Mouse (Mus musculus) gastrocnemius, adult 2 months (tissue): ENCODE measurements at regions not wholly inside any gene's neighbourhood (a gene's known extent, or its start where the extent isn't known, plus 50 kb on each side); places are given as distances from the start of the nearest gene placed in this dataset.

Experiments
- DNase-seq: peaks from one replicate; pipeline ENCODE4 v3.0.0; 2022
- H3K27ac ChIP-seq: fragments of 200-600 bp; 2 replicates; pipeline ENCODE4 v1.8.1; 2022; ENCODE audit warnings: mild to moderate bottlenecking
- H3K4me3 ChIP-seq: fragments of 200-600 bp; 2 replicates; pipeline ENCODE4 v1.8.1; 2022; ENCODE audit warnings: mild to moderate bottlenecking, moderate library complexity
- CTCF ChIP-seq: fragments of 200-600 bp; IDR thresholded peaks from 2 replicates; pipeline ENCODE4 v1.8.1; 2022; ENCODE audit warnings: antibody characterized with exemption, mild to moderate bottlenecking, moderate library complexity
- intact Hi-C: fragments of 180-260 bp; cut with DNase I; formaldehyde crosslinking; loops from one replicate; pipeline ENCODE4 v1.15.1; 2025

DNA sequence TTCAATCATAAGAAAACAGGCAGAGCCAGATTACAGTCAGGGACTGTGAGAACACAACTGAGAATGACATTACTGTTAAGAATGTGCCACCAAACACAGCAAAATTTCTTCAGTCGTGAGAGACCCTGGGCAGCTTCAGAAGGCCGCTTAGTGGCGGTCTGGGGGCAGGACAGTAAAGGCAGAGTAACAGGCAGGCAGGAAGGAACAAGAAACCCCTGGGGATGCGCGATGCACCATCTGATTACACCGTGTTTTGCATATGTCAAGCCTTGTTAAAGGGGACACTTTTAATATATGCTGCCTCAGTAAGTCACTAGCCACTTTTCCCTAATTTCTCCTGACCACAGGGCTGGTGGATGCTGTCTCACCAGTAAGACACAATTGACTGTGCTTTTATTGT, 120.0 kb downstream of the Rassf10 start:
- intact Hi-C loops: no loop called here
- Histone ChIP-seq H3K4me3 (no peak overlapping the region), H3K27ac (no peak overlapping the region)
- DNase-seq: no peak
- no peak for TF ChIP-seq CTCF

DNA sequence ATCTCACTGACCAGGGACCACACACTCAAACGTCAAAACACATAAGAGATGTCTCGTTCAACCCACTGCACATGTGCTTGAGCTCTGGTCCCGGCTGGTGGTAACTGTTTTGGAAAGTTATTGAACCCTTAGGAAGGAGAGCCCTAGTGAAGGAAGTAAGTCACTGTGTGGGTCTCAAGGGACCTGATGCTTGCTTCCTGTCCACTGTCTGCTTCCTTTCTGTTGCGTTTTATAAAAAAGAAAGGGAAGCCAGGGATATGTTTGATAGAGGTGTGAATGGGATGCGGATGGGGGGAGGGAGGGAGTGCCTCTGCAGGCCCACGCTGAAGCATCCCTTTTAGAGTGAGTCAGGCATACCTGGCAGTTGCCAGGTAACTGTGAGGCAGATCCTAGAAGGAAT, 121.6 kb downstream of the Rassf10 start:
- intact Hi-C loops: no loop called here
- no peak for TF ChIP-seq CTCF
- DNase-seq: no peak
- Histone ChIP-seq H3K4me3 (no peak overlapping the region), H3K27ac (no peak overlapping the region)

DNA sequence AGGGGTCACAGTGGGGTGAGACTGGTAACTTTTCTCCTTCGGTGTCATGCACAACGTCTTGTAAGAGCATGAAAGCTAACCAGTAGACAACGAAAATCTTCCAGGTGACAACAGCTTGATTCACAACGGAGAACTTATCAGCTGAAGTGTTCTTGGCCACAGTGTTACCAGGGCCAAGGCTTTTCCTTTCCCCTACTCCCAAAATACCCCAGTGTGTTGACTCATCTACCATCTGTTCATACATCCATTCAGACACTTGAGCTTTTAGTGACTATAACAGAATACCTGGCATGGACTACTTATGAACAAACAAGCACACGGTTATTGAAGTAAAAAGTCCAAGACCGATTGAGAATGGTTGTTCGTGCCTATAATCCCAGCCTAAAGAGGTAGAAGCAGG, 122.5 kb downstream of the Rassf10 start:
- DNase-seq: no peak
- H3K27ac ChIP-seq: no peak overlapping the region
- no peak overlapping the region for H3K4me3 ChIP-seq
- no peak for TF ChIP-seq CTCF
- intact Hi-C loops: no loop called here

DNA sequence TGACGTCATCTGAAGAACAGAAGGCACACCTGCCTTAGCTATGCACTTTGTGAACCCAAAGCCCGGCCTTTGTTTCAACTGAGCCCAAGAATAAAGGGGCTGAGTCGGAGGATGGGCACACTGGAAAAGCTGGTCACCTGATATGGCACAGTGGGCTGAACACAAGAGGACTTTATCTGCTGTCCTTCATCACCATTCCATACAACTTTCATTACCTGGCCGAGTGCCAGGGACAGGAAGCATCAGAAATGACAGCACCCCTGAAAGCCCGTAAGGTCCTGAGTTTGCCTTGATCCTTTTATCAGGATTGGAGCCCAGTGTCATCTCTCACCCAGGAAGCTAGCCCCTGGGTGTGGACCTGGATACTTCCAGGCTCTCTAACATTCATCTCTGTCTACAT, 126.1 kb upstream of the Arntl start:
- intact Hi-C loops: no loop called here
- TF ChIP-seq CTCF: no peak
- DNase-seq: no peak
- Histone ChIP-seq H3K27ac (no peak overlapping the region), H3K4me3 (no peak overlapping the region)

DNA sequence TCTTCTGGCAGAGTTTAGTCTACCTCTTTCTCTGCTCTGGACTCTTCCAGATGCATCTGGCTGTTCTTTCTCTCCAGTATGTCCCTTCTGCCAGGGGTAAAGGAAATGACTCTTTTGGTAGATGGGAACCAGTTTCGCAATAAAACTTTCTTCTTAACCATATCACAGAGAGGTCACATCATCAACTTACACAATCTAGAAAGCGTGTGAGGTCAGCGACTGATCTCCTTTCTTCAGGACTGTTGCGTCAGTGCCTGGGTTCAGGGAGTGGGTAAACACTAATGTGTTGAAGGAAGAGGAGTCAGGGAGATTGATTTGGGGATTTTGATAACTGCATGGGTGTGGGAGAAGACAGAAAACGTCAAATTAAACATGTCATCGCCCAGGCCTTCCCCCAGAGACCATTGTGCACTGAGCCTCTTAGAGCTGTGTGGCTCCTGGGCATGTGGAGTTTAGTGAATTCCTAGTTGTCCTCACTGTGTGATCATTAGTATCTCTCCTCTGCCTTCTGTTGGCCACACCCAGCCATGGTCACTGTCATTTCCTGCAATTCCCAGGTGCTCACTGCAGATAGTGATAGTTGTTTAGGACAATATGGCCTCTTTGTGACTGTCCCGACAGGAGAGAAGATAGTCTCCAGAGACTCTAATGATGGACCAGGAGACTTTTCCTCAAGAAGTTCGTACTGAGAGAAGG, 122.2 kb upstream of the Arntl start:
- TF ChIP-seq CTCF: no peak
- intact Hi-C loops: no loop called here

DNA sequence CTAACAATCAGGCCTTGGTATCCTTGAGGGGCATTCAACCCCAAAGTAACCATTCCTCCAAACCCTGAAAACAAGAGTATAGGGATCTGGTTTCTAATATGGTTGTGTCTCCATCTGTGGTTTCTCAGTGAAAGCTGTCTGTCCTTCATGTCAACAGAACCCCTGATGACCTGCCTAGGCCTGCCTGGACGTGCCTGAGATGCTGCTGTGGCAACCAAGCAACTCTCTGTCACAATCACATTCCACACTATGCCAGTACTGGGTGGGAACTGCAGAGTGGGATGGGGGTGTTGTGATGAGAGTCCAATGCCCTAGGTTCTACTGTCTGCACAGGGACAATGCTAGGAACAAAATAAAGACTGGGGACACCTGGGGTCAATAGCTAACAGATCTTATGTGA, 121.1 kb upstream of the Arntl start:
- intact Hi-C loops: no loop called here
- TF ChIP-seq CTCF: no peak
- Histone ChIP-seq H3K4me3 (no peak overlapping the region), H3K27ac (no peak overlapping the region)
- no peak for DNase-seq

More for the DNA sequence above, 122.2 kb upstream of the Arntl start:
- DNase-seq: no peak
- Histone ChIP-seq H3K4me3 (no peak overlapping the region), H3K27ac (no peak overlapping the region)

DNA sequence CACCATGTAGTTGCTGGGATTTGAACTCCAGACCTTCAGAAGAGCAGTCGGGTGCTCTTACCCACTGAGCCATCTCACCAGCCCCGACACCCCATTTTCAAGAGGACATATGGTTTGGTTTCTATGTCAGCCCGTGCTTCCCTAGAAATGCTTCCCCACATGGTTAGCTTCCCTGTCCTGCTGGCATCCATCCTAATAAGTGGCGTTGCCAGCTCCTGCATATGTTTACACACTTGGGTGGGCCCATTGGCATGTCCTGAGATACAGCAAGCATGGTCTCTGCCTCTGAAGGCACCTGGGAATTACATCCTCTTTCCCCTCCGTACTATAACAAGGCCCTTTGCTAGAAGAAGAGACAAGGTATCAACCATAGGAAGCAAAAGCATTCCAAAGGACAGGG, 119.6 kb upstream of the Arntl start:
- DNase-seq: no peak
- TF ChIP-seq CTCF: no peak
- Histone ChIP-seq H3K4me3 (no peak overlapping the region), H3K27ac (no peak overlapping the region)
- intact Hi-C loops: no loop called here

DNA sequence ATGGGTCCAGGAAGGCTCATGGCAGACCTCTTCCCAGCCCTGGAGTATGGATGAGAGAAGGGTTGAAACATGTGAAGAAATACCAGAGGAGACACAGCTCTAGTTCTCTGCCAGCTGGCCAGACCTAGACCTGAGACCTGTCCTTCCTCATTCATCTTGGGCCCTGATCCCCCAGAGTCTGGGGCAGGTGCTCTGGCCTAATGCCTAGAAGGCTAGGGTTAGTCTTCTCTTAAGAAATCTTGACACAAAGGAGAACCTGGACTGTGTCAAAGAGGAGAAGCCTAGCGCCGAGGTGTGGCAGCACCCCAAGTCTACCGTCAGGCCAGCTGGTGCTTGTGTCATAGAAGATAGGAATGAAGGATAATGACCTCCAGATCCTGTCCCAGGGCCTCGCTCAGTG, 118.2 kb upstream of the Arntl start:
- no peak for DNase-seq
- H3K27ac ChIP-seq: no peak overlapping the region
- H3K4me3 ChIP-seq: no peak overlapping the region
- intact Hi-C loops: no loop called here
- TF ChIP-seq CTCF: no peak

DNA sequence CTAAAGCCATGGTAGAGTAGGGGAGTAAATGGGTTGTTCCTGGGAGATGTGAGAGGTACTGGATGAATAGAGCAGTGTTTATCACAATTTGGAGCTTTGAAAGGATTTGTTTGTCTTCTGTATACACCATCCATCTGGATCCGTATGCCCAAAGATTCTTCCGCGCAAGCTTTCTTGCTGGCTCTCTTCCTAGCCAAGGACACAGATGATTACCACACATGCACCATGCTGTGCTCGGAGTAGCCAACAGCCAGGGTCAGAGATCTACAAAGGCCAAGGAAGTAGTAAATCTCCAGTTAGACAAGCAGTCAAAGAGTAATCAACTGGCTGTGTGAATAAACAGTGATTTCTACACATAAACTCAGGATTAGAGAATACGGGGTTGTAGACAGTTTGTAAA, 113.3 kb upstream of the Arntl start:
- no peak overlapping the region for H3K27ac ChIP-seq
- H3K4me3 ChIP-seq: no peak overlapping the region
- intact Hi-C loops: no loop called here
- DNase-seq: no peak
- no peak for TF ChIP-seq CTCF

DNA sequence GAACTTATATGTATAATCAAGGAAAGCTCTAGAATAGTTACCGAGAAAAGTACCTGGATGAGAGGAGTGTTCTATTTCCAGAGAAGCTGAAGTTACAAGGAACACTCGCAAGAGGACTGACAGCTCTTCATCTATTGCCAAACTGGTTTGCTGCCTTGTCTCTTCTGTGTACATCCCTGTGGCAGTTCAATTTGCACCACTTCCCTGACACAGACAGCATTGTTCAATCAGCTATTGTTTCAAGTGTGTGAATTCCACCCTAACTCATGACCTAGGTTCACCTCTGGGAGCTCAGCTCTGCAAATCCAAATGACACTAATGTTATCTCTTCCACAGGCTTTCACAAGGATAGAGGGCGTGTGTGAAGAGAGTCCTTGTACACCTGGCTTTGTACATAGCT, 112.2 kb upstream of the Arntl start:
- no peak for TF ChIP-seq CTCF

DNA sequence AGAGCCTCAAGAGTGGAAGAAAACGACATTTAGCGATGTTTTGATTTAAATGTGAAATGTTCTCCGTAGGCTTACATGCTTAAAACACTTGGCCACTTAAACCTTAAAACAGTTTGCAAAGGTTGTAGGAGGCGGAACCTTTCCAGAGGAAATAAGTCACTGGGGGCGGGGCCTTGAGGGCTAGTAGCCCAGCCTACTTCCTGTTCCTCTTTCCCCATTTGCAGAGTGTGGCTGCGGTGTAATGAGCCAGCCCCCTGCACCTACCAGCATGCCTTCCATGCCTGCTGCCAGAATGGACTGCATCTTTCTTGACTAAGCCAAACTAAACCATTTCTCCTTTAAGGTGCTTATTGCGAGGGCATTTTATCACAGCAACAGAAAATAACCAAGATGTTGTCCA, 103.0 kb upstream of the Arntl start:
- Histone ChIP-seq H3K4me3 (no peak overlapping the region), H3K27ac (no peak overlapping the region)
- DNase-seq: no peak
- no peak for TF ChIP-seq CTCF
- intact Hi-C loops: no loop called here

More for the DNA sequence above, 112.2 kb upstream of the Arntl start:
- Histone ChIP-seq H3K4me3 (no peak overlapping the region), H3K27ac (no peak overlapping the region)
- intact Hi-C loops: no loop called here
- no peak for DNase-seq

DNA sequence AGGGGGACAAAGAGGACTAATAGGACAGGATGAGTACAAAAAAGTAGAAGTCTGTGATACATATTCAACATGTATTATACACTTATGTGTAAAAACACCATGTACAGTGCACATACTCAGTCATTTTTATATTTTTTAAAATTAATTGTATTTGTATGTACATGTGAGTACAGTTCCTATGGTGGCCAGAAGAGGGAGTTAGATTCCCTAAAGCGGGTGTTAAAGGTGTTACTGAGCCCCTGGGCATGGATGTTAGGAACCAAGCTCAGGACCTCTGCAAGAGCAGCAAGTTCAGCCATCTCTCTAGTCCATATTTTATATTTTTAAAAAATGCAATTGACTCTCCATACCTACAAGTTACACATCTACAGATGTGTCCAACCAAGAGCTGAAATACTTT, 101.9 kb upstream of the Arntl start:
- Histone ChIP-seq H3K4me3 (no peak overlapping the region), H3K27ac (no peak overlapping the region)
- intact Hi-C loops: no loop called here
- TF ChIP-seq CTCF: no peak; the same call in 1 of the 2 replicates
- DNase-seq: no peak

DNA sequence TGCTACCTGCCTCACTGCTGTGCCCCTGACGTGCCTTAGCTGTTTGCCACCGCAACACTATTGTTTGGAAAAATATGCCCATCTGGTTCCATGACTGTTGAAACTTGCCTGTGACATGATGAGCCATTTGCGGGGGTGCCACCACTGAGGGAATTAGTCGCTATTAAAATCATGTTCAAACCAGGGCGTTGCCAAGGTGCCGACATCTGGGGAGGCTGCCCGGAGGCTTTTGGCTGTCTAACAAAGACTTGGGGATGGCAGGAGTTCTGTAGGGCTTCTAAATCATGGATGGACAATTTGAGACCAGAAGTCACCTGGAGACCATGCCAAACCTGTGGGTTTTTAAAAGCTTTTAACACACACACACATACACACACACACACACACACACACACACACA, 100.5 kb upstream of the Arntl start:
- TF ChIP-seq CTCF: no peak
- H3K27ac ChIP-seq: no peak overlapping the region
- no peak for DNase-seq
- H3K4me3 ChIP-seq: no peak overlapping the region
- intact Hi-C loops: no loop called here

DNA sequence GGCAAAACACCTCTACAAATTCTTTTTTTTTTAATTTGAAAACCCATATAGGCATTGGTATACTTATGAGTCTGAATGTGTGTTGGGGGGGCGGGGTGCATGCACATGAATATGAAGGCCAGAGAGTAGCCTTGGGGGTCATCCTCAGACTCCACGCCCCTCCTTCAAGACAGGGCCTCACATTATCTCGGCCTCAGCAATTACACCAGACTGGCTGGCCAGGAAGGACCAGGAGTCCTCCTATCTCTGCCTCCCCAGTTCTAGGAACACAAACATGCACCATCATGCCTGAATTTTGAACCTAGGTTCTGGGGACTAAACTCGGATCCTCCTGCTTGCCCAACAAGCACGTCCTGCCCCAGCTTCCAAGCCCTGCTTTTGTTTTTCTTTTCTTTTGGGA, 99.3 kb upstream of the Arntl start:
- Histone ChIP-seq H3K4me3 (no peak overlapping the region), H3K27ac (no peak overlapping the region)
- intact Hi-C loops: no loop called here
- no peak for TF ChIP-seq CTCF
- no peak for DNase-seq
